Mouse (Mus musculus) kidney, postnatal 14 days (tissue): ENCODE measurements around the gene Mt4.

ENCODE experiments used
- DNase-seq: peaks from one replicate; pipeline ENCODE4 v3.0.0; 2022; ENCODE audit warnings: mixed read lengths

The Mt4 gene

GRCm38 (mm10) chr8:94179713-94180560 lies 42.9 kb downstream of the Mt4 start:
- DNase-seq, result peak; percentile 29

GRCm38 (mm10) chr8:94180561-94180908 lies 43.5 kb downstream of the Mt4 start:
- no peak for DNase-seq

- DNase-seq, result no peak
Observed at GRCm38 (mm10) chr8:94182055-94182929, 45.3 kb downstream of the Mt4 start.

DNA sequence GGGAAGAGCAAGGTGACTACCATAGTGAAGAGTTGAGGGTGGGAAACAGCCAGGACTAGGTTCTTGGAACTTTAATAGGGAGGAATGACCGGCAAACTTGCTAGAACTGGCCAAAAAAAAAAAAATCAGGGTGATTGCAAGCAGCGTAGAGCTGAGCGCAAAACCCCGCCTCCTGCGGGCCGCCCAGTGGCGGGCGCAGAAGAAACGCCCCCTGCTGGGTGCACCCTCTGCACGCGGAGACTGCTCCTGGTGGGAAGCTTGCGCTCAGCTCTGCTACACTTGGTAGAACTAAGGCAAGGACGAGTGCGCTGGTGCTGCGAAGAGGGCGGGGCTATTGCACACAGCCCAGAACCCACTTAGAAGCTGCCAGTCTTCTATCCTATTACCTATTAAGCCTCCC lies 46.1 kb downstream of the Mt4 start:
- peak; percentile 91 for DNase-seq

GRCm38 (mm10) chr8:94184357-94184843 lies 47.4 kb downstream of the Mt4 start:
- DNase-seq, result no peak

DNA sequence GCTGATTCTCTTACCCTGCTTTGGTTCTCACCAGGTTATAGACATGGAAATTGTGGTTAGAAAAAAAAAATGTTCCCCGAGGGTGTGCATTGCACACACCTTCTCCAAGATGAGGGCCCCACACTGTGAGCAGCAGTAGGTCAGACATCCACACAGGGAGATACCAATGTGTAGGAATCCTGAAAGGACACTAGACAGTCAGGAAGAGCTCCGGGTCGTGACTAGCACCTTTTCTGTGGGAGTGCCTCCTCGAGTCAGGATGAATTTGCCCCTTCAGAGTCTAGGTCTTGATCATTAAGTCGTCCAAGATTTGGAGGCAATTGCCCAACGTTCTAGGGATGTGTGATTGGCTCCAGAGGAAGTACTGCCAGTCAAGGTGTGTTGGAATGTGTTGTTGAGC lies 48.8 kb downstream of the Mt4 start:
- DNase-seq, result no peak

GRCm38 (mm10) chr8:94186542-94186941 lies 49.5 kb downstream of the Mt4 start:
- peak; percentile 90 for DNase-seq

DNA sequence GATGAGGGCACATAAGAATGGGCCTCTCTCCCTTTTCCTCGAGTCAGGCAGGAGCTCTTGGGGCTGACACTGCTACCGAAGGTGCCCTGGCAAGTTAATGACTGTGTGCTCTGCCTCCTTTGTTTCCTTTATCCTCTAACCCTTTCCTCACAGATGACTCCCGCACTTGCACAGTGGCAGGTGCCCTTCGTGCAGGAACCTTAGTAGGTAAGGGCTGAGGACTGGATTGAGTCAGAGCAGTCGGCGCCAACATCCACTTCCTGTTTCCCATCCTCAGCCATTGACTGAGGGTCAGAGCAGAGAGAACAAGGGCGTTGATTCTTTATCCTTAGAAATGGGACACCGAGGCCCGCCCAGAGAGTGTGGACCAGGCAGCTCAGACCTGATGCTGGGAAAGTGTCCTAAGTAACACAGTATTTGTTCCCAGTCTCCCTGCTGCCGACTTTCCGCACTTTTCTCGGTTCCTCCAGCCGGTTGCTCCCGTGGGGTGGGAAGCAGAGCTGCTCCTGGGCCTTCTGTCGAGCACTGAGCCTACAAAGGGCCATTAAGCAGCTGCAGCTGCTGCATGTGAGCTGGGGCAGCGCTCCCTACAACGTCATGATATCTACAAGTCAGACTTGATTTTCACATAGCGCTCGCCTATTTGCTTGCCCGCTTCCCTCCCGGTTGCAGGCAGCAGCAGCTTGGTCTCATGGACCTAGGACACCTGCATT lies 50.4 kb downstream of the Mt4 start:
- no peak for DNase-seq
